Mouse (Mus musculus) gastrocnemius, postnatal 4 days (tissue): ENCODE measurements around the gene Pard3. TPM values are rescaled to one million over a fixed set of nuclear protein-coding genes. Genes with fewer than 3 reads are reported as not detected.
"Not testable (repeated sequence)": the region's sequence is repeated elsewhere in the genome, so short reads cannot be mapped to it uniquely, and the experiment has no call there.

ENCODE experiments used
- DNase-seq, 2 experiments: peaks; one replicate each; pipeline ENCODE4 v3.0.0; 2021 to 2022; ENCODE audit warnings: low spot score in 2 of 2, mixed read lengths in 2 of 2
- total RNA-seq, 2 experiments: library from RNA; stranded (reverse); gene quantifications; 2 replicates each; pipeline ENCODE4 v1.2.3; 2021

The Pard3 gene
- total RNA-seq, 2 experiments from 2014 or later: 48.7 to 52.2 TPM

GRCm38 (mm10) chr8:127134327-127134726 is 70.6 kb downstream of the Pard3 start:
- no peak for DNase-seq

GRCm38 (mm10) chr8:127136201-127136600 is 72.5 kb downstream of the Pard3 start:
- no peak for DNase-seq

GRCm38 (mm10) chr8:127136781-127137180 is 73.1 kb downstream of the Pard3 start:
- DNase-seq: no peak

- DNase-seq: peak; percentile 42 to 81
Observed at GRCm38 (mm10) chr8:127139154-127139553, 75.5 kb downstream of the Pard3 start.

GRCm38 (mm10) chr8:127140945-127141344 is 77.3 kb downstream of the Pard3 start:
- DNase-seq: no peak

GRCm38 (mm10) chr8:127143641-127144040 is 79.9 kb downstream of the Pard3 start:
- DNase-seq: no peak

- no peak for DNase-seq
Observed at GRCm38 (mm10) chr8:127144562-127144961, 80.9 kb downstream of the Pard3 start.

GRCm38 (mm10) chr8:127145135-127145534 is 81.4 kb downstream of the Pard3 start:
- no peak for DNase-seq

- no peak for DNase-seq
Observed at GRCm38 (mm10) chr8:127146055-127146454, 82.4 kb downstream of the Pard3 start.

GRCm38 (mm10) chr8:127148821-127149220 is 85.1 kb downstream of the Pard3 start:
- DNase-seq: no peak

- no peak for DNase-seq
Observed at GRCm38 (mm10) chr8:127150645-127151044, 87.0 kb downstream of the Pard3 start.

- DNase-seq: no peak
Observed at GRCm38 (mm10) chr8:127151706-127152105, 88.0 kb downstream of the Pard3 start.

GRCm38 (mm10) chr8:127157087-127157486 is 93.4 kb downstream of the Pard3 start:
- DNase-seq: peak in 1 of 2 experiments; percentile 30

GRCm38 (mm10) chr8:127159421-127159966 is 95.8 kb downstream of the Pard3 start:
- no peak for DNase-seq

GRCm38 (mm10) chr8:127161854-127162253 is 98.2 kb downstream of the Pard3 start:
- DNase-seq: no peak

GRCm38 (mm10) chr8:127162821-127163220 is 99.1 kb downstream of the Pard3 start:
- DNase-seq: no peak

GRCm38 (mm10) chr8:127164326-127165280 is 100.9 kb downstream of the Pard3 start:
- no peak for DNase-seq

- no peak for DNase-seq
Observed at GRCm38 (mm10) chr8:127168496-127168895, 104.8 kb downstream of the Pard3 start.

- DNase-seq: no peak
Observed at GRCm38 (mm10) chr8:127169361-127169760, 105.7 kb downstream of the Pard3 start.

- DNase-seq: not testable (repeated sequence)
Observed at GRCm38 (mm10) chr8:127170372-127170771, 106.7 kb downstream of the Pard3 start.

GRCm38 (mm10) chr8:127170930-127171329 is 107.2 kb downstream of the Pard3 start:
- no peak for DNase-seq

- no peak for DNase-seq
Observed at GRCm38 (mm10) chr8:127173483-127173882, 109.8 kb downstream of the Pard3 start.
